Mouse (Mus musculus): Measurements from ENCODE around the gene Rab43.

DNA sequence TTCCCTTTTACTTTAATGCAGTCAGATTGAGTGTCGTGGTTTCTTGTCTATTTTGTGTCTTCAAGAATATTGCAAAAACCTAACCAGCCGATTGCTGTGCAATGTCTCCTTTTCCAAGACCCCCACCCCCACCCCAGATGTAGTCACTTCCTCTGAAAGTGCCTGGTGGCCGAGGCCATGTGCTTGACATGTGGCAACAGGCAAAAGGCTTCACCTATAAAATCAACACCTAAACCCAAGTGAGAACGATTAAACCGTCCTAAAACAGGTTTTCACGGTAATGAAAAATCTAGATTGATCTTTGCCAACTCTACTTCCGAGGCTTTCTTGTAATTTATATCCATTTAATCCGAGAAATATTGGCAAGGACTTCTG lies 37.8 kb upstream of the Rab43 start:
- TF ChIP-seq CTCF (IDR thresholded peaks at IDR 0.05; ENCODE audit: low read depth, low read length): no peak
- TF ChIP-seq EP300 (IDR thresholded peaks at IDR 0.05; ENCODE audit: insufficient read depth, low read depth, low read length): no peak

All from ES-Bruce4 (cell line).